Mouse (Mus musculus) left cerebral cortex, postnatal 36 days (tissue): Measurements from ENCODE around the gene Prex1. TPM values are rescaled to one million over a fixed set of nuclear protein-coding genes. Genes with fewer than 3 reads are reported as not detected.

ENCODE experiments used
- DNase-seq, 2 experiments: peaks; one replicate each; pipeline ENCODE4 v3.0.0; 2021 to 2022; ENCODE audit warnings: low spot score in 2 of 2, mixed read lengths in 1 of 2
- intact Hi-C: fragments of 180-260 bp; cut with DNase I; formaldehyde crosslinking; loops from one replicate; pipeline ENCODE4 v1.15.1; 2025
- total RNA-seq, 2 experiments: library from RNA; stranded (reverse); gene quantifications; 2 replicates each; pipeline ENCODE4 v1.2.3; 2021

Prex1 gene
- total RNA-seq, 2 experiments from 2014 or later = 104 to 114 TPM

DNA sequence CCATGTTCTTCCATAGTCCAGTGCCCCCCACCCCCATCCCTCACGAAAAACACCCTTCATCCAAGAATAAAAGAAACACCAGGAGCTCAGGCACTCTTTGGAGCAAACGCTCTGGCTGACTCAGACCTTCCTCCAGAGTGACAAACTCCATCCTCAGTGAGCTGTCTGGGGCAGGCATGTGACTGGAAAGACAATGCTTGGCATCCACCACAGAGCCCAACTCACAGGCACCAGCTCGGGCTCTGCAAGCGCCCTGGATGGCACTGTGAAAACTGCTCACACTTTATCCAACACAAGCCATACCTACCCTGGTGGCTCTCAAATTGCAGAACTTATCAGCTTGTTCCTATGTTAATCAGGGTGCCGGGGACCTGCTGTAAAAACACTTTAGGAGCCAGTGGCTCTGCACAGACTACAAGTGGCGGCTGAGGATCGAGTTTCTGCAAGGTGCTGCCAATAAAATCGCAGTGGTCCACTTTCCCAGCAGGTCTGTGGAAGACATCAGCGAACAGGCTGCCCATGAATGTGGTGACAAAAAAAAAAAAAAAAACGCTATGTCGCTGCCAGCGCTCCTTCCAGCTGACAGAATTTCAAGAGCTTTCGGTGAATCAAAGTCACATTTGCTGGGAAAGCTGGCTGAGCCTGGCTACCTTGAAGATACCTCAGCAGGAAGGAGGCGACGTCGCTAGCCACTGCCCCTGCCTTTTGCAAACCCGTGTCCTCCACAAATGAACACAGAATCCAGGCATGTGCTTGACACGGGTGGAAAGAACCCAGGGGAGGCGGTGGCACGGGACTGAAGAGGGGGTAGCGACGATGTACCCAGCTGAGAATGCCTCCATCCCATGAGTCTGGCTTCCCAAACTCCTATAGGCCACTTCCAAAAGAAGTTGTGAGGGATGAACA, 45.6 kb downstream of the Prex1 start:
- peak; percentile 59 to 63 for DNase-seq
- intact Hi-C loops = loop anchor here (5.0 kb wide), 1 partner anchor 41 kb away; no protein-coding TSS in a partner anchor

DNA sequence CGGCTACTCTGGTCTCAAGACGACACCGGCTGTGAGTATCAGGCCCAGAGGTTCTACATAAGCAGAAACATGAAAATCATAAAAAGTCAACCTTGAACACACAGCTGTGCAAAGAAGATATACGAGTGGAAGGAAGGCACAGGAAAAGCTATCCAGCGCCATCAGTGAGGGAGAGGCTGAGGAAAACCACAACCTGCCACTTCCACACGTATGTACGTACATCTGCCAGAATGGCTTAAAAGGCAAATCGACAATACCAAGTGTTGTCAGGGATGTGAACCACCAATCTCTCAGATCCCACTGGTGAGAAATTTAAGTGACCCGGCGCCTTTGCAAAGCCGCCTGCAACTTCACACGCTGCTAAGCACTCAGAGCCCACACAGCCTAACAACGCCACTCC, 47.5 kb downstream of the Prex1 start:
- intact Hi-C loops = loop anchor here (5.0 kb wide), 1 partner anchor 39 kb away; no protein-coding TSS in a partner anchor

DNA sequence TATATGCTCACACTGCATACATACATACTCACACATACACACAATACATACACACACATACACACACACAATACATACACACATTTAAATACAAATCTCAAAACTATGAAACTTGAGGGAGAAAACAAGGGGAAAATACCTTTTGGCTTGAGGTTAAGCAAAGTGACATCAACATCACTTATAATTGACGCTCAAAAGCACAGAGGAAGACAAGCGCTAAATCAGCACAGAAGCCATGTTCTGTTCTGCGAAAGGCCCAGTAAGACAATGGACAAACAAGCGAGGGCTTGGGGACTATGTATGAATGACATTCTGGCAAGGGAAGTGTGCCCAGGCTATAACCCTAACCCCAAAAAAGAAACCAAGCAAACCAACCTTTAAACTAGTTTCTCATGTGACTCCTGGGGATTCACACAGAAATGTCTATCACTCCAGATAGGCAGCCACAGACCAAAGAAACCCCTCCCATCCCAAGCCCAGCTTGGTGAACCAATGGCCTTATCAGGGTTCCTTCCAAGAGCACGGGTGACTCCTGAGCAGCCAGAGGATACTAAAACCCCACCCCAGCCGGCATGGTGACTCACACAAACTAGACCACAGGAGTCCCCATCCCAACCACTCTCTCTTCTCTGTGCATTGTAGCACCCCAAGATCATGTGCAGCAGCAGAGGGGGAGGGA, 48.2 kb downstream of the Prex1 start:
- DNase-seq = no peak
- intact Hi-C loops = loop anchor here (5.0 kb wide), 1 partner anchor 38 kb away; no protein-coding TSS in a partner anchor

More for the DNA sequence above, 47.5 kb downstream of the Prex1 start:
- no peak for DNase-seq

- DNase-seq = peak in 1 of 2 experiments; percentile 67
- intact Hi-C loops = no loop called here
Observed at GRCm38 (mm10) chr2:166664506-166664905, 49.1 kb downstream of the Prex1 start.

DNA sequence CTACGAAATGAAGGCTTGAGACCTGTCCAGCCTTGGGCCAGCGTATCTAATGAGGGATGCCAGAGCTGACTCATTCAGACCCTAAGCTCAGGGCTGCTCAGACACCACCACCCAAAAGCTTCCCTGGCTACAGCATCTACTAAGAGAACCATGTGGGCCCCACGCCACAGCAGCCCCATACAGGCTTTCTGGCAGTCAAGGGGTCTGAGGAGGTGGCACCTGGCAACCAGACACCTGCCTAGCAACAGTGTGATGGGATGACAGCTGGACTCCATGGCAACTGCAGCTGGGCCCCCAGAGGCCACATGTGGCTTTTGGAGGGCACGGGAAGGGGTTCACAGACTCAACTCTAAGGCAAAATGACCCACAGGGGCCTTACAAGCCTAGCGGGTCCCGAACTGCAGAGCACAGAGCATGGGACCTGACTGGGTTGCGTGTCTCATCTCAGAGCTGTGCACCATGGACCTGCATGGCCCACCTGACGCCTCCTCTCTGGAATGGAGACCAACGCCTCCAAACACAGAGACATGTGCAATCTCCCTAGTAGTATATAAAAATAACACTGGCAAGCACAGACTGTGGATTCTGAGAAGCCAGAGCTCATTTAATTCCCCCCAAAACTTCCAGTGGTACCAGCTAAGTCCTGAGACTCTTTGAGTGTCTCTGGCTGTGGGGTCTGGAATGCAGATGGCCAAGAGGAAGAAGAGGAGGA, 50.2 kb downstream of the Prex1 start:
- intact Hi-C loops = loop anchor here (2.0 kb wide), 1 partner anchor 21 kb away; no protein-coding TSS in a partner anchor
- DNase-seq = no peak

DNA sequence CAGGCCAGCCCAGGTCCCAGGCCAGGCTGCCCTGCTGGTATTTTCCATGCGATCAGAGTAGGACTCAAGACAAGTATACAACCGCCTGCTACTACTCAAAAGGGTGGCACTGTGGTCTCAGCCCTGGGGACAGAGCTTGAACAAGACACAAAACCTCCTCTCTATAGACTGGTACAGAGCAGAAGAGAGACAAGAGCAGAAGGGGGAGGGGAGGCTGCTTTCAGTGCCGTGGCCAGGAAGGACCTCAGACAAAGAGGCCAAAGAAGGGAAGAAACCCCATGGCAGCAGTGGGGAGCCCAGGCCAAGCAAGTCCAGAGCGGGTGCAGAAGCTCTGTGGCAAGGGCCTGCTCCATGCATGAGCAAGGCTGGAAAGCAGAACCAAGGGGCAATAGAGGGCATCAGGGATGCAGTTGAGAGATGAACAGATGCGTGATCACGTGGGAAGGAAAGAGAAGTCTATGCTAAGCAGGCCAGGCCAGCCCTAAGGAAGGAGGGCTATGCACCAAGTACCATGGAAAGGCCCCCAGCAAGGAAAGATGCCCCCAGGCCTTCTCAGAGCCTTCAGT, 51.0 kb downstream of the Prex1 start:
- intact Hi-C loops = loop anchor here (2.0 kb wide), 1 partner anchor 20 kb away; no protein-coding TSS in a partner anchor
- no peak for DNase-seq

GRCm38 (mm10) chr2:166661971-166662370, 51.7 kb downstream of the Prex1 start:
- no peak for DNase-seq
- intact Hi-C loops = loop anchor here (2.0 kb wide), 1 partner anchor 19 kb away; no protein-coding TSS in a partner anchor

DNA sequence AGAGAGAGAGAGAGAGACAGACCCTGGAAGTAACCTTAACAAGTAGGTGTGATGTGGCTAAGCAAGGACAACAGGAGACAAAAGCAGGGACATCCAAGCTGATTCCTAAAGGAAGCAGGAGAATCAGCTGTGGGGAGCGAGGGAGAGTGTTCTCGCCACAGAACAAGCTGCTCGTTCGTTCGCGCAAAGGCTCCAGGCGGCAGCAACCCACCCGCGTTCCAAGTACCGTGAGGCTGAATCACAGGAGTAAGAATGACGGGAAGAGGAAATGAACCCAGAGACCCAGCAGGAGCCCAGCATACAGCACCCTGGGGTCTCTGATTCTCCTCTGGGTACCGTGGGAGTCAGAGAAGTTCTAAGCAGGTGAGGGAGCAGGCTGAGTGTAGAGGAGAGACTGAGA, 52.1 kb downstream of the Prex1 start:
- intact Hi-C loops = no loop called here
- no peak for DNase-seq

DNA sequence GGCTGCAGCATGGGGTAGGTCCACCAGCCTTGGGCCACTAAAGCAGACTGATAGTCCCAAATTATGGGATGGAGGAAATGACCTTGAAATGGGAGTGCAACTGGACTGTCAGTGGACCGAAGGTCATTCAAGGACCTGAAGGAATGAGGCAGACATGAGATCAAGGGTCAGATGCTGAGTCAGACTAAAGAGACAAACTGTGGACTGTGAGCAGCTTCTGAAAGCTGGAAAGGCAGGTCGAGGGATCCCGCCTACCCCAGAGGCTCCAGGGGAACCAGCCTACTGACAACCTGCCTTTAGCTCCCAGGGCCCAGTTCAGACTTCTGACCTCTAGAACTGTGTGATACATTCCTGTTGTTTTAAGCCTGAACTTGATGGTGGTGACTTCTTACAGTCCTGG, 55.3 kb downstream of the Prex1 start:
- intact Hi-C loops = no loop called here
- DNase-seq = no peak

DNA sequence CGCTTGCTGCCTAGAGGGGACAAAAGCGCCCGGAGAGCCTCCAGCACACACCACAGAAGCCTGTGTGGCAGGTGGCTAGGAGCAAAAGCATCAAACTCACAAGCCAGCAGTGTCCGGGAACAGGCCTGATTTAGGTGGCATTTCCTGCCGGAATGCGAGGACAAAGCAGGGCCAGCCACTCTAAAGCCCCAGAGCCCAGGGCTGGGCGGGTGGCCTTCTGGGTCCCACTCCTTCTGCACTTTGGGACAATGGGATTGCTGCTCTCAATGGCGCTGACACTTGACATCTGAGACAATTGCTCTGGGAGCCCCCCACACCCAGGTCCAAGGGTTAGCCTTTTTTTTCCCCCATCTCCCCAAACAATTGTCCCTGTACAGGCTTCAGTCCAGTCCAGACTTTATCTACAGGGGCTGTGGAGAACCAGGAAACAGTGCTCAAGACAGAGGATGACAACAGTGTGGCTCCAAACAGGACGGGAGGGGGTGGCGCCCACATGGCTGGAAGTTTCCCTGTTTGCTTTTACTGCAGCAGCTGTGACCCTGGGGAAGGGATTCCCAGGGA, 56.1 kb downstream of the Prex1 start:
- DNase-seq = no peak
- intact Hi-C loops = no loop called here

GRCm38 (mm10) chr2:166656630-166657029, 57.0 kb downstream of the Prex1 start:
- intact Hi-C loops = no loop called here
- no peak for DNase-seq

GRCm38 (mm10) chr2:166655727-166656520, 57.7 kb downstream of the Prex1 start:
- intact Hi-C loops = no loop called here
- no peak for DNase-seq

GRCm38 (mm10) chr2:166655308-166655707, 58.3 kb downstream of the Prex1 start:
- no peak for DNase-seq
- intact Hi-C loops = no loop called here

DNA sequence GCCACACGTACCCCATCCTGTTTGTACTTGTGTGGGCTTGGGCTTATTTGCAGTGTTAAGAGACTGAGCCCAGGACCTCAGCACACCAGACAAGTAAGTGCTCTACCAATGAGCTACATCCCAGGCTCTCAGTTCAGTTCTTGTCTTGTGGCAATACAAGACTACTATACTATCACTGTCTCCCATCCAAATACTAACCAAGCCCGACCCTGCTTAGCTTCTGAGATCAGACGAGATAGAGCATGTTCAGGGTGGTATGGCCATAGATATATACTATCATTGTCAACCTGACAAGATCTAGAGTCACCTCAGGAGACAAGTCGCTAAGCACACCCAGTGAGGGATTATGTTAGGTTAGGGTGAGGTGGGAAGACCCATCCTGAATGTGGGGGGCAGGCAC, 58.8 kb downstream of the Prex1 start:
- DNase-seq = no peak
- intact Hi-C loops = no loop called here

DNA sequence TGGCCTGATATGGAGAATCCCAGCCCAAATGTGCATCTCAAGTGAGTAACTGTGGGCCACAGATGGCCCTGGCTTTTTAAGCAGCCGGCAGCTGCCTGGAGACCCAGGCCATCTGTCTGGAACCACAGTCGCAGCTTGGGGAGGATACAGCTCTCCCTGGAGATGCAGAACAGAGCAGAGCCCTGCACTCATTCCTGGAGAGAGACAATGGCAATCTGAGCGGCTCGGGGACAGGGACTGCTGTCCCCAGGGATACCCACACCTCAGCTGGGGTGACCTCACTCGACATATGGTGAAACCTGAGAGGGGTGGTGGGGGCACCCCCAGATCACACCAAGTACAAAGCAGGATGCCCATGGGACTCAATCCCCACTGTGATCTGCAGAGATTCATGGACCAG, 60.1 kb downstream of the Prex1 start:
- intact Hi-C loops = no loop called here
- DNase-seq = no peak

GRCm38 (mm10) chr2:166652672-166653071, 61.0 kb downstream of the Prex1 start:
- intact Hi-C loops = no loop called here
- no peak for DNase-seq

- intact Hi-C loops = no loop called here
Observed at GRCm38 (mm10) chr2:166651317-166652030, 62.2 kb downstream of the Prex1 start.

GRCm38 (mm10) chr2:166650414-166650813, 63.2 kb downstream of the Prex1 start:
- no peak for DNase-seq
- intact Hi-C loops = no loop called here

More at GRCm38 (mm10) chr2:166651317-166652030, 62.2 kb downstream of the Prex1 start:
- DNase-seq = no peak
